Mouse (Mus musculus) CD4-positive naive resting alpha-beta T cell, adult 76 days (primary cell): Measurements from ENCODE around the gene Cpne6. TPM values are rescaled to one million over a fixed set of nuclear protein-coding genes. Genes with fewer than 3 reads are reported as not detected.

Experiments
- total RNA-seq: library from RNA; stranded (reverse); gene quantifications from one replicate; pipeline ENCODE4 v1.2.4, GENCODE M21; 2023

Gene Cpne6
- not detected for total RNA-seq

GRCm38 (mm10) chr14:55510125-55510731 lies at the start of gene Cpne6:
Gene Cpne6, plus strand, starts transcription at chr14:55510445.

GRCm38 (mm10) chr14:55478651-55479599 lies 31.3 kb upstream of the Cpne6 start, which contains the start of gene Dhrs4:
Gene Dhrs4, plus strand, starts transcription at chr14:55478758.

GRCm38 (mm10) chr14:55490361-55491201 lies 19.7 kb upstream of the Cpne6 start, which contains the start of gene Carmil3:
Gene Carmil3, plus strand, starts transcription at chr14:55490651.

GRCm38 (mm10) chr14:55524785-55525184 lies 14.5 kb downstream of the Cpne6 start, which contains the start of gene Nrl:
Gene Nrl, minus strand, starts transcription at chr14:55524981.

GRCm38 (mm10) chr14:55540067-55540786 lies 30.0 kb downstream of the Cpne6 start, which contains the start of gene Pck2:
Gene Pck2, plus strand, starts transcription at chr14:55540266.

GRCm38 (mm10) chr14:55559799-55560201 lies 49.6 kb downstream of the Cpne6 start, which contains the start of gene Dcaf11:
Gene Dcaf11, plus strand, starts transcription at chr14:55560006.

GRCm38 (mm10) chr14:55560202-55561073 lies 50.2 kb downstream of the Cpne6 start, which contains the start of gene A730061H03Rik:
Gene A730061H03Rik, minus strand, starts transcription at chr14:55560406.

Other genes with a start within 250 kb of the Cpne6 start
- gene Dhrs4, start 31.7 kb upstream of the Cpne6 start, total RNA-seq, result 19.3 TPM
- 1.2 TPM for gene Carmil3, start 19.8 kb upstream of the Cpne6 start, total RNA-seq
- not detected for gene Nrl, start 14.5 kb downstream of the Cpne6 start, total RNA-seq
- gene Pck2, start 29.8 kb downstream of the Cpne6 start, total RNA-seq, result 16.6 TPM
- 83.2 TPM for gene Dcaf11, start 49.6 kb downstream of the Cpne6 start, total RNA-seq
- gene A730061H03Rik, start 50.0 kb downstream of the Cpne6 start, total RNA-seq, result 5.8 TPM
- not detected for gene Fitm1, start 65.2 kb downstream of the Cpne6 start, total RNA-seq
- 254 TPM for gene Psme1, start 67.7 kb downstream of the Cpne6 start, total RNA-seq
- gene Emc9, start 74.9 kb downstream of the Cpne6 start, total RNA-seq, result 10.6 TPM
- gene Psme2, start 80.7 kb downstream of the Cpne6 start, total RNA-seq, result 367 TPM
- 55.8 TPM for gene Rnf31, start 81.3 kb downstream of the Cpne6 start, total RNA-seq
- 97.6 TPM for gene Irf9, start 93.1 kb downstream of the Cpne6 start, total RNA-seq
- gene Rec8, start 107.6 kb downstream of the Cpne6 start, total RNA-seq, result 1.8 TPM
- 63.6 TPM for gene Ipo4, start 125.5 kb downstream of the Cpne6 start, total RNA-seq
- 2.5 TPM for gene Gm49378, start 127.5 kb downstream of the Cpne6 start, total RNA-seq
- gene Tm9sf1, start 133.4 kb downstream of the Cpne6 start, total RNA-seq, result 41.9 TPM
- gene Tssk4, start 139.7 kb downstream of the Cpne6 start, total RNA-seq, result 2.6 TPM
- gene Mdp1, start 150.1 kb downstream of the Cpne6 start, total RNA-seq, result 34.6 TPM
- 17.4 TPM for gene Gmpr2, start 161.5 kb downstream of the Cpne6 start, total RNA-seq
- gene Nedd8, start 161.7 kb downstream of the Cpne6 start, total RNA-seq, result 119 TPM
- 117 TPM for gene Tinf2, start 171.4 kb downstream of the Cpne6 start, total RNA-seq
- 2.0 TPM for gene Tgm1, start 203.5 kb downstream of the Cpne6 start, total RNA-seq
- 84.1 TPM for gene Rabggta, start 211.8 kb downstream of the Cpne6 start, total RNA-seq
- 16.3 TPM for gene Dhrs1, start 235.2 kb downstream of the Cpne6 start, total RNA-seq
- gene Nop9, start 235.2 kb downstream of the Cpne6 start, total RNA-seq, result 28.8 TPM
- gene Cideb, start 248.0 kb downstream of the Cpne6 start, total RNA-seq, result not detected